Mouse (Mus musculus) CH12.LX (cell line): Measurements from ENCODE around the gene Cacna1b. TPM values are rescaled to one million over a fixed set of nuclear protein-coding genes. Genes with fewer than 3 reads are reported as not detected.
A peak's percentile ranks its signal among the peaks of the same experiment; 100 is the strongest.

Experiments used
- DNase-seq: peaks from one replicate; pipeline ENCODE4 v3.0.0-alpha.2; 2013; ENCODE audit errors: extremely low read depth
- H3K27ac ChIP-seq: 2 replicates; pipeline ENCODE4 v1.5.1; 2012; ENCODE audit warnings: low read depth, mild to moderate bottlenecking, control low read depth, moderate library complexity; ENCODE audit not compliant: insufficient read depth
- H3K27me3 ChIP-seq: replicated peaks from 2 replicates; pipeline ENCODE3; 2012; ENCODE audit warnings: inconsistent platforms
- H3K36me3 ChIP-seq, 2 experiments: replicated peaks in 1 of 2; 2 replicates each; pipeline versions ENCODE3 to v1.6.1; 2012; ENCODE audit warnings: inconsistent platforms in 1 of 2, low read length in 1 of 2, mild to moderate bottlenecking in 1 of 2, mixed read lengths in 1 of 2, moderate library complexity in 1 of 2; ENCODE audit not compliant: control insufficient read depth in 1 of 2, insufficient read depth in 1 of 2
- H3K4me1 ChIP-seq, 2 experiments: 2 replicates each; pipeline ENCODE4 v1.6.1; 2012; ENCODE audit warnings: inconsistent platforms in 1 of 2, moderate library complexity in 1 of 2; ENCODE audit not compliant: insufficient read depth in 2 of 2, control insufficient read depth in 1 of 2
- H3K4me2 ChIP-seq: 2 replicates; pipeline ENCODE4 v1.6.1; 2012; ENCODE audit warnings: low read depth, mild to moderate bottlenecking, control low read depth; ENCODE audit not compliant: poor library complexity, insufficient read depth, severe bottlenecking
- H3K4me3 ChIP-seq, 3 experiments: fragments of 150-350 bp in 1 of 3; sonication (generic) in 1 of 3; replicated peaks in 1 of 3; 2 replicates each; pipeline versions ENCODE3 to v1.5.1; 2011 to 2012; ENCODE audit warnings: low read depth in 2 of 3, low read length in 2 of 3, mild to moderate bottlenecking in 2 of 3, moderate library complexity in 2 of 3, control low read depth in 1 of 3, improper control_type of control experiment in 1 of 3, inconsistent platforms in 1 of 3, mixed read lengths in 1 of 3; ENCODE audit not compliant: poor library complexity in 1 of 3
- H3K79me2 ChIP-seq: replicated peaks from 2 replicates; pipeline ENCODE4 v1.6.1; 2012; ENCODE audit warnings: mild to moderate bottlenecking, moderate library complexity; ENCODE audit not compliant: control insufficient read depth, poor library complexity, insufficient read depth, severe bottlenecking; ENCODE audit errors: extremely low read depth
- H3K9ac ChIP-seq: 2 replicates; pipeline ENCODE4 v1.6.1; 2012; ENCODE audit warnings: low read depth, mild to moderate bottlenecking, control low read depth, moderate library complexity; ENCODE audit not compliant: insufficient read depth
- H3K9me3 ChIP-seq: replicated peaks from 2 replicates; pipeline ENCODE3; 2012; ENCODE audit warnings: low read length, inconsistent platforms, mixed read lengths
- BHLHE40 ChIP-seq: IDR thresholded peaks from 2 replicates; pipeline ENCODE4 v1.6.1; 2011; ENCODE audit warnings: mild to moderate bottlenecking, low read depth, low read length, improper control_type of control experiment
- CHD2 ChIP-seq: IDR thresholded peaks from 2 replicates; pipeline ENCODE4 v1.6.1; 2011; ENCODE audit warnings: low read length, improper control_type of control experiment
- E2F4 ChIP-seq: IDR thresholded peaks from 2 replicates; pipeline ENCODE4 v1.6.1; 2011; ENCODE audit warnings: low read depth, low read length, improper control_type of control experiment; ENCODE audit not compliant: insufficient replicate concordance
- ELF1 ChIP-seq: IDR thresholded peaks from 2 replicates; pipeline ENCODE4 v1.6.1; 2014; ENCODE audit warnings: low read depth, mild to moderate bottlenecking, inconsistent platforms, low read length, improper control_type of control experiment
- EP300 ChIP-seq: IDR thresholded peaks from 2 replicates; pipeline ENCODE4 v1.6.1; 2011; ENCODE audit warnings: low read length, improper control_type of control experiment
- ETS1 ChIP-seq: conservative IDR thresholded peaks from 2 replicates; pipeline ENCODE4 v1.6.1; 2012; ENCODE audit warnings: low read depth, mild to moderate bottlenecking, inconsistent platforms, low read length, improper control_type of control experiment, moderate library complexity
- HCFC1 ChIP-seq: IDR thresholded peaks from 2 replicates; pipeline ENCODE4 v1.6.1; 2012; ENCODE audit warnings: low read depth, mild to moderate bottlenecking, inconsistent platforms, low read length, improper control_type of control experiment
- IRF4 ChIP-seq: IDR thresholded peaks from 2 replicates; pipeline ENCODE4 v1.6.1; 2014; ENCODE audit warnings: low read depth, mild to moderate bottlenecking, inconsistent platforms, low read length, improper control_type of control experiment
- JUN ChIP-seq: IDR thresholded peaks from 2 replicates; pipeline ENCODE4 v1.6.1; 2011; ENCODE audit warnings: low read depth, mild to moderate bottlenecking, low read length, improper control_type of control experiment, moderate library complexity; ENCODE audit not compliant: insufficient read depth
- JUND ChIP-seq: conservative IDR thresholded peaks from 2 replicates; pipeline ENCODE4 v1.6.1; 2011; ENCODE audit warnings: low read depth, low read length, improper control_type of control experiment
- MAFK ChIP-seq: IDR thresholded peaks from 2 replicates; pipeline ENCODE4 v1.6.1; 2011; ENCODE audit warnings: low read length, improper control_type of control experiment; ENCODE audit not compliant: insufficient replicate concordance
- MAX ChIP-seq: IDR thresholded peaks from 2 replicates; pipeline ENCODE4 v1.6.1; 2011; ENCODE audit warnings: low read length, improper control_type of control experiment
- MEF2A ChIP-seq: IDR thresholded peaks from 2 replicates; pipeline ENCODE4 v1.6.1; 2014; ENCODE audit warnings: low read depth, mild to moderate bottlenecking, inconsistent platforms, low read length, improper control_type of control experiment, borderline replicate concordance
- MYC ChIP-seq: IDR thresholded peaks from 2 replicates; pipeline ENCODE4 v1.6.1; 2011; ENCODE audit warnings: low read depth, mild to moderate bottlenecking, improper control_type of control experiment, low read length
- PAX5 ChIP-seq: IDR thresholded peaks from 2 replicates; pipeline ENCODE4 v1.6.1; 2012; ENCODE audit warnings: low read length, inconsistent platforms, mixed read lengths
- POLR2A ChIP-seq: IDR thresholded peaks from 2 replicates; pipeline ENCODE4 v1.6.1; 2011; ENCODE audit warnings: low read depth, mild to moderate bottlenecking, improper control_type of control experiment, low read length
- RAD21 ChIP-seq: IDR thresholded peaks from 2 replicates; pipeline ENCODE4 v1.6.1; 2011; ENCODE audit warnings: low read depth, mild to moderate bottlenecking, low read length, improper control_type of control experiment, moderate library complexity
- SMC3 ChIP-seq: IDR thresholded peaks from 2 replicates; pipeline ENCODE4 v1.6.1; 2011; ENCODE audit warnings: low read depth, low read length, improper control_type of control experiment
- TBP ChIP-seq: conservative IDR thresholded peaks from 2 replicates; pipeline ENCODE4 v1.6.1; 2011; ENCODE audit warnings: low read depth, low read length, improper control_type of control experiment
- TCF12 ChIP-seq: IDR thresholded peaks from 2 replicates; pipeline ENCODE4 v1.6.1; 2014; ENCODE audit warnings: low read depth, mild to moderate bottlenecking, inconsistent platforms, low read length, improper control_type of control experiment
- USF1 ChIP-seq: IDR thresholded peaks from 2 replicates; pipeline ENCODE4 v1.6.1; 2014; ENCODE audit warnings: low read depth, mild to moderate bottlenecking, inconsistent platforms, low read length, improper control_type of control experiment
- USF2 ChIP-seq: conservative IDR thresholded peaks from 2 replicates; pipeline ENCODE4 v1.6.1; 2011; ENCODE audit warnings: low read depth, low read length, improper control_type of control experiment
- ZC3H11A ChIP-seq: IDR thresholded peaks from 2 replicates; pipeline ENCODE4 v1.6.1; 2012; ENCODE audit warnings: low read depth, mild to moderate bottlenecking, inconsistent platforms, low read length, improper control_type of control experiment
- ZKSCAN1 ChIP-seq: IDR thresholded peaks from 2 replicates; pipeline ENCODE4 v1.6.1; 2012; ENCODE audit warnings: low read depth, inconsistent platforms, low read length, improper control_type of control experiment, borderline replicate concordance
- ZMIZ1 ChIP-seq: IDR thresholded peaks from 2 replicates; pipeline ENCODE4 v1.6.1; 2012; ENCODE audit warnings: low read depth, mild to moderate bottlenecking, inconsistent platforms, low read length, improper control_type of control experiment
- ZNF384 ChIP-seq: IDR thresholded peaks from 2 replicates; pipeline ENCODE4 v1.6.1; 2012; ENCODE audit warnings: low read depth, low read length, improper control_type of control experiment, inconsistent platforms
- dilution Hi-C: fragments of 300-500 bp; cut with MboI; formaldehyde crosslinking; loops from 2 replicates; pipeline ENCODE4 v1.14.3; 2020; ENCODE audit warnings: low sequenced_read_pairs; ENCODE audit not compliant: extremely low pct_unique_long_range_greater_than_20kb, extremely low pct_ligation_motif_present
- in situ Hi-C: fragments of 300-500 bp; cut with MboI; formaldehyde crosslinking; loops from 3 replicates; pipeline ENCODE4 v1.14.3; 2019; ENCODE audit warnings: low sequenced_read_pairs, low pct_ligation_motif_present, low pct_unique_long_range_greater_than_20kb, mixed read lengths
- polyA plus RNA-seq: library from polyadenylated mRNA; unstranded; fragments of >175 nt; gene quantifications from 2 replicates; pipeline ENCODE4 v1.2.1, GENCODE M21; 2012; ENCODE audit warnings: low read depth; ENCODE audit not compliant: insufficient read length
- total RNA-seq, 2 experiments: library from RNA; depleted of rRNA; stranded (reverse); fragments of 300-350 nt in 1 of 2; fragments of >200 nt in 1 of 2; gene quantifications; 2 replicates each; pipeline ENCODE4 v1.2.3; 2012 to 2014

The Cacna1b gene
- total and polyA plus RNA-seq, 3 experiments = 0.16 to 0.72 TPM; not detected in 1

DNA sequence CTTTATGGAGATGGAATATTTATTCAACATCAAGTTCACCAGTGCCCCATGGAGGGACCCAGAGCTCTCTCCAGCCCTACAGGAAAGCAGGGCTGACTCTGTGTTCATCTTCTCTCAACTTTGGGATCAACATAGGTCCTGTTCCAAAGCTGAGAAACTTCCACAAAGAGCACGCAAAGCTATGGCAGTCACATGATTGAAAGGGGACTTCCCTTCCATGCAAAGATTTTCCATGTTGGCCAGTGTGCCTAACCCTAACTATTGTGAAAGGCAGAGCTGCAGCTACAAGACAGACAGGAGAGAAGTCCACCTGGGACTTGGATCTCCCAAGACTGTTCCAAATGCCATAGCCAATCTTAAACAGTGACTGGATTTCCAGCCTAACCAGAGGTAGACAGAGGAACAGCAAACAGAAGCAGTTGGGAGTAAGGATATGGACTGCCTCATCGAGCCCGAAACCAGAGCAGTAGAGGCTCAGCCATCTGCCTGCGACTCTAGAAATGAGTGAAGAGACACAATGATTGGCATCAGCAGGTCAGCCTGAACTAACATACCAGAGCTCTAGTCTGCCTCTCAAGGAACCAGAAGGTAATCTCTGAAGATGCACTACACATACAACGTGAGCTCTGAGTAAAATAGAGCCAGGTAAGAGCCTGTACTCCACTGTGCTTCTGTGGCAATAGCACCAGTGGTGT is 116.4 kb downstream of the Cacna1b start:
- peak overlapping the region; percentile 66 for H3K27ac ChIP-seq
- H3K4me3 ChIP-seq = peak overlapping the region in 1 of 3 experiments; percentile 1
- H3K4me1 ChIP-seq = peaks cover 29 to 55% of the 10 kb centered on the region in 2 experiments
- peak overlapping the region; percentile 48 for H3K4me2 ChIP-seq
- in situ Hi-C loops (no loop called here), dilution Hi-C loops (no loop called here)
- TF ChIP-seq CHD2 = 0 out of 2 replicates have a peak, but pooled peaks have one; percentile 30
- TF ChIP-seq HCFC1 = no peak
- 0 out of 2 replicates have a peak, but pooled peaks have one; percentile 4 for TF ChIP-seq ELF1
- TF ChIP-seq PAX5 = no peak
- TF ChIP-seq EP300 = peak; percentile 68
- no peak for TF ChIP-seq TBP
- peak; percentile 61 for TF ChIP-seq USF1
- TF ChIP-seq USF2 = peak; percentile 42; the same call in 1 of the 2 replicates
- TF ChIP-seq IRF4 = peak; percentile 91
- TF ChIP-seq BHLHE40 = peak; percentile 54; the same call in 1 of the 2 replicates
- peak; percentile 6; the same call in 1 of the 2 replicates for TF ChIP-seq ETS1
- peak; percentile 46; the same call in 1 of the 2 replicates for TF ChIP-seq JUND
- peak; percentile 33 for TF ChIP-seq JUN
- TF ChIP-seq MAFK = 0 out of 2 replicates have a peak, but pooled peaks have one; percentile 14
- no peak for TF ChIP-seq E2F4
- TF ChIP-seq TCF12 = 0 out of 2 replicates have a peak, but pooled peaks have one; percentile 52
- TF ChIP-seq MEF2A = no peak
- H3K79me2 ChIP-seq = no peaks in the 10 kb centered on the region
- H3K9ac ChIP-seq = 0 out of 2 replicates have a peak overlapping the region, but pooled peaks have one; percentile 2
- no peaks in the 10 kb centered on the region for H3K27me3 ChIP-seq
- no peaks in the 10 kb centered on the region for H3K9me3 ChIP-seq
- H3K36me3 ChIP-seq = no peaks in the 10 kb centered on the region
- peak; percentile 39 for DNase-seq

GRCm38 (mm10) chr2:24642834-24643233 is 120.1 kb downstream of the Cacna1b start:
- dilution Hi-C loops (no loop called here), in situ Hi-C loops (no loop called here)
- Histone ChIP-seq H3K79me2 (no peaks in the 10 kb centered on the region), H3K4me2 (peak overlapping the region; percentile 12; the same call in 1 of the 2 replicates), H3K9ac (no peak overlapping the region), H3K9me3 (no peaks in the 10 kb centered on the region), H3K4me3 (no peak overlapping the region), H3K36me3 (no peaks in the 10 kb centered on the region), H3K4me1 (peaks cover 23 to 39% of the 10 kb centered on the region in 2 experiments), H3K27me3 (no peaks in the 10 kb centered on the region), H3K27ac (peak overlapping the region; percentile 29; the same call in 1 of the 2 replicates)
- peak; percentile 24 for DNase-seq
- peak; percentile 72 for TF ChIP-seq JUND
- TF ChIP-seq MYC = no peak
- TF ChIP-seq MAFK = peak; percentile 63; the same call in 1 of the 2 replicates
- TF ChIP-seq POLR2A = no peak
- no peak for TF ChIP-seq RAD21
- TF ChIP-seq HCFC1 = no peak
- no peak for TF ChIP-seq SMC3
- TF ChIP-seq ZC3H11A = no peak
- TF ChIP-seq E2F4 = no peak
- TF ChIP-seq TCF12 = 0 out of 2 replicates have a peak, but pooled peaks have one; percentile 22
- no peak for TF ChIP-seq ETS1
- no peak for TF ChIP-seq ZKSCAN1
- TF ChIP-seq USF2 = no peak
- TF ChIP-seq JUN = peak; percentile 64
- TF ChIP-seq MAX = no peak
- peak; percentile 56; the same call in 1 of the 2 replicates for TF ChIP-seq ZNF384
- TF ChIP-seq ZMIZ1 = no peak
